Mouse (Mus musculus) kidney, adult 2 months (tissue): ENCODE results near the gene Ecm2.

ENCODE experiments used
- CTCF ChIP-seq: fragments of 200-500 bp; conservative IDR thresholded peaks from 2 replicates; pipeline ENCODE4 v1.5.1; 2011; ENCODE audit warnings: low read depth, mild to moderate bottlenecking, control low read depth, low read length, moderate library complexity, mixed read lengths; ENCODE audit not compliant: insufficient read depth, insufficient read length
- POLR2A ChIP-seq: fragments of 200-500 bp; IDR thresholded peaks from one replicate; pipeline ENCODE4 v1.6.1; 2011; ENCODE audit warnings: low read depth, low read length, control low read depth

- TF ChIP-seq CTCF, result no peak
- TF ChIP-seq POLR2A, result no peak
Observed at GRCm38 (mm10) chr13:49460276-49460675, 44.3 kb upstream of the Ecm2 start.
